Mouse (Mus musculus): Measurements from ENCODE around the gene Ercc4.

The Ercc4 gene

DNA sequence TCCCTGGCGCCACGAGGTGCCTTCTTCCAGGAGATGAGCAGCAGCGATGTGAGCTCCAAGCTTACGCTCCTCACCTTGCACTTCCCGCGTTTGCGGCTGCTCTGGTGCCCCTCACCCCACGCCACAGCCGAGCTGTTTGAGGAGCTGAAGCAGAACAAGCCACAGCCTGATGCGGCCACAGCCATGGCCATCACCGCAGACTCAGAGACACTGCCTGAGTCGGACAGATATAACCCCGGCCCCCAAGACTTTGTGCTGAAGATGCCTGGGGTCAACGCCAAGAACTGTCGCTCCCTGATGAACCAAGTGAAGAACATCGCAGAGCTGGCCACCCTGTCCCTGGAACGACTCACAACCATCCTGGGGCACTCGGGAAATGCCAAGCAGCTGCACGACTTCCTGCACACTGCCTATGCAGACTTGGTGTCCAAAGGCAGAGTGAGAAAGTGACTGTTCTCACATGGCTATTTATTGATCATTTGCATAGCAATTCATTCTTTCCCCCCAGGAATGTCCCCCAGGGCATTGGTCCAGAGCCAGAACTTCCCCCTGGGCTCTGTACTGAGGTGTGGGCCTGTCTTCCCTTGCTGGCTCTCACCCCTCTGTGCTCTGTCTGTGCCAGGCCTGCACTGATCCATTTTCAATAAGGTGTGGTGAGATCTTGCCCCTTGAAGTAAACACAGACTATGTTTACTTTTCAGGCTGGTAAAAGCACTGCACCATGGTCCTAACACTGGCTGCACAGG lies 38.5 kb downstream of the Ercc4 start:
- no peak for DNase-seq (ENCODE audit: low spot score in 2 of 2)

DNA sequence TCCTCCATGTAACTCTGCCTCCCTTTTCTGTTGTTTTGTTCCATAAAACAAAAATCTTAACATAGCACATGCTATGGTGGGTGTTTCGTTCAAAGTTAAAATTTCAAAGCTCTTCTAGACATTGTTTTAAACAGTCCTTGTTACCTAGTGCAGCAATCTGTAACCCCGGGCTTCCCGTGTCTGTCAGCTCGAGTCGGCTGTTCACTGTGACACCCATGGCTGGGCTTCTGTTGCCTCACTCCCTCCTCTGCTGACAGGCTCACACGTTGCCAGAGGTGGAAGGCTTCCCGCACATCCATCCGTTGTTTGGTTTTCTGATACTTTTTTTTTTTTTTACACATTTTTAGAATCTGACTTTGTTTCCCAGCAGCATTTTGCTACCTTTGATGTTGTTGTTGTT lies 40.5 kb downstream of the Ercc4 start:
- no peak for DNase-seq (ENCODE audit: low spot score in 2 of 2)

DNA sequence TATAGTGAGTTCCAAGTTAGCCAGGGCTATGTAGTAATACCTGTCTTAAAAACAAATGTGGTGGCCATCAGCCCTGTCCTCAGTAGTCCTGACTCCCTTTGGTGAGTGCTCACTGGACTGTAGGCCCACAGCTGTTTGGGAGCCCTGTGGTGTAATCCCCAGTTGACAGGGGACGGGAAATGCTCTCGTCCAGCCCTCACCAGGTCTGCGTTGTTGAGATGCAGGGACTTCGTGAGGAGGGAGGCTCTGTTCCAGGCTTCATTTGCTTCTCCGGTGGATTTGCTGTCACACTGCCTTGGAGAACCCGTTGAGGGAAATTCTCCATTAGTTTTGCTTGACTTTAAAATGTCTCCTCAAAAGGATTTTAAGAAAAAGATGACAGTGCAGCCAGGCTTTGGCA lies 41.3 kb downstream of the Ercc4 start:
- no peak for DNase-seq (ENCODE audit: low spot score in 2 of 2)

DNA sequence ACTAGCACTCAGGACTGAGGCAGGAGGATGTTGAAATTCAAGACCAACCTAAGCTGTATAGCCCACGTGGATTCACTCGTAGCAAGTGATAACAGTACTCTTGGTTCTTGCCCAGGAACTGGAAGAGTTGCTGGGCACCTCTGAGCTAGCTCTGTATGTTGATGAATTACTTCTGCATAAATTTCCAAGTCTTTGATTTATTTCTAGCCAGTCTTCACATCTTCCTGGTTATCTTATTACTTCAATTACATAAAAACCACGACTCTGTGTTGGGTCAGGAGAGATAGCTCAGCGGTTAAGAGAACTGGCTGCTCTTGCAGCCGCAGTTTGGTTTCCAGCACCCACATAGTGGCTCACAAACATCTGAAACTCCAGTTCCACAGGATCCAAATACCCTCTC lies 43.0 kb downstream of the Ercc4 start:
- DNase-seq (ENCODE audit: low spot score in 2 of 2), result no peak

DNA sequence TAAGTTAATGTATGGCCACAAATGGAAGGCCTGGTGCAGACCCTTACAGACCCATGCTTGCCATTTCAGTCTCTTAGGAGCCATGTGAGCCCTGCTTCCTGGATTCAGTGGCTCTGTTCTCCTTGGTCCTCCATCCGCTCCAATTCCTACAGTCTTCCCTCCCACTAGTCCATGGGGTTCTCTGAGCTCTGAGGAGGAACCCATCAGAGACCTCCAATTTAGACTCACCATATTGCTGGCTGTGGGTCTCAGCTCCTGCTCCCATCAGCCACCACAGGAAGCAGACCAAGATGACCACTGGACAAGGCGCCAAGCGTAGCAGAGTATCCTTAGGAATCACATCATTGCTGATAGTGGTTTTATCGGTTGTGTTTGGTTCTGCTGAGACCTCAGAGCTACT lies 43.7 kb downstream of the Ercc4 start:
- DNase-seq (ENCODE audit: low spot score in 2 of 2), result no peak

DNA sequence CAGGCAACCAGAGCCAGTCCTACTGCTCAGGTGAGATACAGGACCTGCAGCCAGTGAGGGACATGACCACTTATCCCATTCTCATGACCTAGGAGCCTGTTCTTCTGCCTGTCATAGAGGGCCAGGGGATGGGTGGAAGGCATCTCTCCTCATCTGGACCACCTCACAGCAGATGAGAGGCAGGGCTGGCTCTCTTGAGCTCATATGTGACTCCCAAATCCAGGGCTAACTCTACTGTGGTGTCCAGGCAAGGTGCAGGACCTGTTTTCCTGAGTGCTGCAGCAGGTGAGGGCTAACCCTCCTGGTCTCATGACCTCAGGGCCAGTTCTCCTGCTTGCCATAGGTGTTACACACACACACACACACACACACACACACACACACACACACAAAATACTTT lies 44.9 kb downstream of the Ercc4 start:
- DNase-seq (ENCODE audit: low spot score in 2 of 2), result no peak

DNA sequence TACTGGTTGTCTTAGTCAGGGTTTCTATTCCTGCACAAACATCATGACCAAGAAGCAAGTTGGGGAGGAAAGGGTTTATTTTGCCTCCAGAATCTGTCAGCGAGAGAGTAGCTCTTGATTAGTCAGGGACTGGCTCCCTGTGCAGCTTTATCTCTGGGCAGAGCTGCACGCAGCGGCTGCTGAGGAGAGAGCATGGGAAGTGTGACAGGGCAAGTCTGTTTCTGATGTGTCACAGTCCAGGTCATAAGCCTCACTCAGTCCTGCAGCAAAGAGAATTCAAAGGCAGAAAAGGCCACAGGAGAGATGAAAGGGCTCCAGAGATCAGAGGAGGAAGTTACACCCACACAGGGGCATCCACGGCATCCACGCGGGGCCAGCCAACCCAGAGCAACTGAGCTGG lies 47.8 kb downstream of the Ercc4 start:
- no peak for DNase-seq (ENCODE audit: low spot score in 2 of 2)

DNA sequence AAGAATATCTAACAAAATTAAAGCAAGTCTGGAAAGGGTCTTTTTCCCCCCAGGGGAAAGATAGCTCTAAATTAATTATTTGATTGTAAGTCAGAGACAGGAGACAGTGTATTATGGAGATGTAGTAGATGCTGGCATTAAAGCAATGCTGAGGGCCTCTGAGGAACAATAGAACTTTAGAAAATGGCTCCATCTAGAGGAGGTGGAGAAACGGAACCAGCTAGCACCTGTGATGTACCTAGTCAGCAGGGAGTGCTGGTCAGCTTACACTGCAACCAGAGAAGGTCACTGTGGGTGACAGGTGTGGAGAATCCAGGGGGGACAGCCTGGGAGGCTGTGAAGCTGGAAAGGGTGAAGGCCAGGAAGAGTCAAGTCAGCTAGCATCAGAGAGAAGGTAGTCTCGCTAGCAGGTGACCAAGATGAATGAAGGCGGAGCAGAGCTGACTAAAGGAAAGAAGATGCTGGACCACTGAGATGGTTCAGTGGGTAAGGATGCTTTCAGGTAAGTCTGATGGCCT lies 48.7 kb downstream of the Ercc4 start:
- no peak for DNase-seq (ENCODE audit: low spot score in 2 of 2)

DNA sequence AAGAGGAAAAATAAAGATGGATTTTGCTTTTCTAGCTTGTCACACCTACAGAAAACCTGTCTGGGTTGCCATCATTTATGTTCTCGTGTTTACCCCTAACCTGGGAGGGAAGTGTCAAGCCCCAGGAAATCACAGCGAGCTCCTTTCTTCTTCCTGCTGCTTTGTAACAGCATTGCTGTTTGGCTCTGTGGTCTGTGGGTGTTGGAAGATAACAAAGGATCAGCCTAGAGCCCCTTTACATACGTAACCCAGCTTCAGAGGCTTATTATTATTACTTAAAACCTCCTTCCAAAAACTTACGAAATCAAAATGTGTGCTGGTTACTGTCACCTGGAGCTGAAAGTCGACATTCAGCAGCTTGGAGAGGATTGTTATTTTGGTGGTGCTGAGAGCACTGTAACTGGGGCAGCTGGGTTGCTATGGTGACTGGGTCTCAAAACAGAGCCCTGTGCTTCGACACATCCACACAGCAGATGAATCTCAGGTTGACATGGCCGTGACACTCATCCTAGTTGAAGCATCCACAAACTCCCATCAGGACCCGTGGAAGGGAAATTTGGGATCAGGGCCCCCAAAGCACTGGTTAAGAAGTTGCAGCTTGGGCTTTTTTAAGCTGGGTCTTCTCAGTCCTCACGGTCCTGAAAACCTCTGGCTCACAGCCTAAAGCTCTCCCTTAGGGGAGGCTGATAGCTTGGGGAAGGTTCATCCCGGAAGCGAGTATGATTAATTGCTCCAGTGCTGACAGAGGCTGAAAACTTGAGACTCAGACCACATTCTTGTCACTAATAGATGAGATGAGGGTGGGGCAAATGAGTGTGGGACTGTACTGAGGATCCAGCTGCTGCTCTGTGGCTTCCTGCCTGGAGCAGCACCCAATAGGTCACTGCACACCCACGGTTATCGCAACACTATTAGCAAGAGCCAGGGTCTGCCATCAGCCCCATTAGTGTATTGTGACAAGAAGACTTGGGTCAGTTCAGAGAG lies 49.7 kb downstream of the Ercc4 start:
- DNase-seq (ENCODE audit: low spot score in 2 of 2), result no peak

DNA sequence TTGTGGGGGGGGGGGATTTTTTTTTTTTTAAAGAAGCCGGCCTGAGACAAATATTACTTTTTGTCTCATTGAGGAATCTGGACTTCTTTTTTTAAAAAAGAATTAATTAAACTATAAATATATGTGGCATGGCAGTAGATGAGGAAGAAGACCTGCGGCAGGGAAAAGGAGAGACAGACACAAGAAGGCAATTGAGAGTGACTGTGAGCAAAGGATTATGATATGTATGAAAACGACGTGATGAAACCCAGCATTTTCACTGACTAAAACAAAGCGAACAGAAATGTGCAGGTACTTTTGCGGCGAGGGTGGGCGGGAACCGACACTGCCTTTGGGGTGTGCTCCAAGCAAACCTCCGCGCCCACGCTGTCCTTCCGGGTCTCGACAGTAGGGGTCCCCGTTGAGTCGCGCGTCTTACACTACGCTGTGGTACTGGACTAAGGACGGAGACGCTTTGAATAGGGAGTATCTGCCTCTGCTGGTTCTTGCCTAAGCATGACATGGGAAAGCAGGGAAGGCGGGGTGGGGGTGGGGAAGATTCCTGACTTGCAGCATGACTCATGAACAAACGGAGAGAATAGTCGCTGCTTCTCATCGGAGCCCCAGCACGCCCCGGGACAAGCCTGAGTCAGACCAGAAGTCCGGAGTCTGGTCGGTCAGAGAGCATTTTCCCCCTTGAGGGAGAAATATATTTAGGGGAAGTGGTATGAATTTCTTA lies 50.6 kb downstream of the Ercc4 start:
- DNase-seq (ENCODE audit: low spot score in 2 of 2), result peak; percentile 71 to 89

DNA sequence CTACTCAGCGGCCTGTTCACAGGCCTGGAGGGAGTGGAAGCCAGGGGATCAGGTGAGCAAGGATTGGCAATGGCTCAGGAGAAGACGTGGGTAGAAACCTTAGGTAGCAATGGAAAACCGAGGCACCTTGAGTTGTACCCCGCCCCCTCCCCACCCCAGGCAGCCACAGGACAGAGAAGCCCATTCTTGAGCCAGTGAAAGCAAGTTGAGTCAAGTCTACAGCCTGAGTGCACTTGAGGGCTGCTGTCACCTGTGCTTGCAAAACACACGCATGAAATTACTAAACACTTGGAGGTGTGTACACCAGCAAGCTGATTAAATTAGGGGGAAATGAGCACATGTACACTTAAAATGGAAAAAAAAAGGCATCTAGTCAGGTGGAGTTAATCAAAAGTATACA lies 52.0 kb downstream of the Ercc4 start:
- DNase-seq (ENCODE audit: low spot score in 2 of 2), result no peak

DNA sequence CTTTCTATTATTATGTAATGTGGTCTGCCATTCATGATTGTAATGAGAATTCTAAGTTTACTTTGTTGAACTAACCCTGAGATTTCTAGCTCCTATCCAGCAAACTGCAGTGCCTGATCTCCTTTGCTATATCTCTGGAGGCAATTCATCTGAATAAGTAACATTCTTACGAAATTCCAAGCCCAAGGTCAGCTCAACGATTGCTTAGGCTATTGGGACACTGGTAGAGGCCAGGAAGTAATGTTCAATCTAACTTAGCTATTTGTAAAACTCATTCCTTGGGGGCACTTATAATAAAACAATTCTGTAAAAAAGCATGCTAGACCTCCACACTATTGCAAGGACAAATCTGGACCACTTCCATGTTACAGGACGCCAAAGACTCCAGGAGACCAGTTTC lies 58.2 kb downstream of the Ercc4 start:
- DNase-seq (ENCODE audit: low spot score in 2 of 2), result no peak

DNA sequence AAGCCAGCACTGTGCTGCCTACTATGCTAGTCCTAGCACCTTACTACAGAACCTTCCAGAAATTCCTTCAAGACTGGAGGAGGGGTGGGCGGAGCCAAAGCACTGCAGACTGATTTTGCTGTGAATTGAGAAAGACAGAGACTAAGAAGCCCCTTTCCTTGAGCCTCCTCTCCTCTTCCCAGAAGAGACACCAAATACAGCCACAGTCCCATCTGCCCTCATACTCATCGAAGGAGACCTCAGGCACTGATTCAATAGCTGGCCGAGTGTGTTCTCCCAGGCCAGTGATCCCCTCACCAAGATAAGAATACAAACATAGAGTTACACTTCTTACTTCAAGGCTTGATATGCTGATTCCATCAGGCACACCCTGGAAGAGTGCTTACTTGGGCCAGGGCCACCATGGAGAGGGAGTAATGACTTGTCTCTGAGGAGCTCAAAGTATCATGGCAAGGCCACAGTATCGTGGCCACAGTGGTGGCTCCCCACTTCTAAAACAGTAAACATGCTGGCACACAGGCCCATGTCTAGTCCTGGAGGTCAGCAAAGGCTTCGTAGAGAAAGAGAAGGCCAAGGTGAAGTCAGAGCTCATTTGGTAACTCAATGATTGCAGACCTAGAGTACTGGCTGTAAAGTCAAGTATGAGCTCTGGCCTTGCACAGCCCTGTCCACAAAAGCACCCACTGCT lies 63.7 kb downstream of the Ercc4 start:
- DNase-seq (ENCODE audit: low spot score in 2 of 2), result no peak

DNA sequence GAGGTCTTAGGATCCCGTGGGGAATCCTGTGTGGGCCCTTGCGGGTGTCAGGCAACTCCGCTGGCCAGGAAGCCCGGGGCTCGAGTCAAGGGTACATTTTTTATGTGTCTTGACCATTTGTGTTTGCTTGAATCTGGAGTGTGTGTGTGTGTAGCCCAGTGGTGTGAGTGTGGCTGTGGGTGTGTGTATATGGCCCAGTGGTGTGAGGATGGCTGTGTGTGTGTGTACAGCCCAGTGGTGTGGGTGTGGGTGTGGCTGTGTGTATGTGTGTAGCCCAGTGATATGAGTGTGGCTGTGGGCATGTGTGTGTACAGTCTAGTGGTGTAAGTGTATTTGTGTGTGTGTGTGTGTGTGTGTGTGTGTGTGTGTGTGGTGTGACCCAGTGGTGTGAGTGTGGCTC lies 73.0 kb downstream of the Ercc4 start:
- DNase-seq (ENCODE audit: low spot score in 2 of 2), result no peak

DNA sequence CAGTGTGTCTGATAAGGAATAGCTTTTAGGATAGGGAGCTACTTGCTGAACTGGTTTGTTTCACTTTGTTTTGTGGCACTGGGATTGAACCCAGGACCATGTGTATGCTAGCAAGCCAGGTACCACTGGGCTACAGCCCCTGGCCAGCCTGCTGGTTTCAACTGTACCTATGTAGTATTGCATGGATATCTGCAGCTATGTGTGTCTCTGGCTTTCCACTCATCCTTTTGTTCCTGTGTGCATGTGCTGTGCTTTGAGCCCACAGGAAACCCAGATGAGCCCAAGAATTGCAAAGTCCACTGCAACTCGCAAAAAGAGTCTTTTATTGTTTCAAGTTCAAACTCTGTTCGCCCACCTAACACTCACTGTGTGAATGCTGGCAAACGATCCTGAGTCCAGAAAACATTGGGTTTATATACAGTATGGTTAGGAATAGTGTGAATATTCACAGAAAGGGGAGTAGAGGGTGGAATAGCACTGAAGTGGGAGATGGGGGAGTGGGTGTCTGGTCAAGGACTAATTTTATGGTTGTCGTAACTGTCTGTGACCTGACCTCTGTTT lies 73.8 kb downstream of the Ercc4 start:
- no peak for DNase-seq (ENCODE audit: low spot score in 2 of 2)

DNA sequence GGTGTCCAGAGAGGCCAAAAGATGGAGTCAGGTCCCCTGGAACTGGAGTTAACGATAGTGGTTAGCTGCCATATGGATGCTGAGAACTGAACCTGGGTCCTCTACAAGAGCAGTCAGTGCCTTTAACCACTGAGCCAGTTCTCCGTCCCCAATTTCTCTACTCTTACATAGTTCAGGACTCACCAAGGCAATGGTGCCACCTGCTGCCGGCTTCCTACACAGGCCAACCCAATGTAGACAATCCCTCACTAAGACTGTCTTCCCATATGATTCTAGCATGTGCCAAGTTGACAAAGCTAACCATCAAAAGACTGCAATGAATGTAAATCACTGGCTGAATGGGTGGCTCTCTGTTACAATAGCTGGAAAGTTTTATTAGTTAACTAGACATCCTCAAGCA lies 74.9 kb downstream of the Ercc4 start:
- no peak for DNase-seq (ENCODE audit: low spot score in 2 of 2)

DNA sequence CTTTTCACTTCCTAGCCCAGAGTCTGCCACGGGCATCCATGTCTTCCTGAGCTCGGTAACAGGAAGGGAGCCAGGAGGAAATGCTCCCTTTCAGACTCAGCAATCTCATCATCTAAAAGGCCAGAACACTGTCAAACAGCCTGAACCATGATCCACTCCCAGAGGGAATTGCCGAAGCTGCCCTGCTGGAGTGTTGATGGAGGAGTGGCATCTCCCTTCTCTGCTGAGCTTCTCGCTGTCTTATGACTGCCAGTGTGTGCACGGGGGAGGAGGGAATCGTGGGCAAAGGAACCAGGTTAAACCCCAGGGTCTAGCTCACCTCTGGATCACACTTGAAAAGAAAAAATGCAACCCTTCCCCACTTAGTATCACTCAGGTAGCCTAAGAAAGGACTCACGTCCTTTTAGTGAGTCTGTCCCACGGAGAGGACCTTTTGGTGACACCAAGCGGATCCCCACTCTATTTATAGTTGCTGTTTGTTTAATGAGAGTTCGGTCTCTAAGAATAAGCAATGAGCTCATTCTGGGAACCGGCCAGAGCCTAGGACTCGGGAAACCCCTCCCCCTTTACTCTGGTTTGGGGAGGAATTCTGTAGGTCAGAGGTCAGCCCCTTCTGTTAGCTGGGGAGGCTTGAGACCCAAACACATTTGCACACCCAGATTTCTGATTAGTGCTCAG lies 80.1 kb downstream of the Ercc4 start:
- DNase-seq (ENCODE audit: low spot score in 2 of 2), result no peak

DNA sequence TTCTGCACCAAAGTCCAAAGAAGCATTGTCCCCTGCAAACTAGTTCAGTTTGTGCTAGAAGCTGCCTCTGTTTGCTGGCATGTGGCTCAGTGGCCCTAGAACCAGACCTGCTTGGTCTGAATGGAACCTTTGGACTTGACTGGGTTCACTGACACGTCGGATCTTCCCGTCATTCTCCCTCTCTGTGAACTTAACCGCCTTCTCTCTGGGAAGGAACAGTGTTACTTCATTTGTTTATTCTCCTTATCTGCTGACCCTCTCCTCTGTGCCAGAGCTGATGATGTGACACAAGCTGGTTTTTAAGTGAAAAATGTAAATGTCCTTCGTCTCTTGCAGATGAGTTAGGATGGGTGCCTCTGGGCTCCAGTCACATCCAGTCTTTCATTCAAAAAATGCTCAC lies 81.0 kb downstream of the Ercc4 start:
- DNase-seq (ENCODE audit: low spot score in 2 of 2), result no peak

DNA sequence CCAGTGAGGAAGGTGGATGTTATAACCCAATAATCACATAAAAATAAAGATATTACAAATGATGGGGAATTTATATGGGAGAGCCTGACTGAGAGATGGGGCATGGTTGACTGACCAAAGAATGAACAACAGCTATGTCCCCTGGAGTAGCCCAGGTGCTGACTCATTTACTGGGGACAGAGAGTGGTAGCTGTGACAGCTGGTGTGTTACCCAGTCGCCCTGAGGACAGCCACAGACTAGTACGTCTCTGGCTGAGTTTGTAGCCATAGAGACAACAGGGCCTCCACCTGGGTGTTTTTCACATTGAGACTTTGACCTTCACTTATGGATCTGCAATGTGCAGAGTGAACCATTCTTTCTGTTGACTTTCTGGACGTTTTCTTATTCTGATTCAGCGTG lies 81.7 kb downstream of the Ercc4 start:
- DNase-seq (ENCODE audit: low spot score in 2 of 2), result no peak

DNA sequence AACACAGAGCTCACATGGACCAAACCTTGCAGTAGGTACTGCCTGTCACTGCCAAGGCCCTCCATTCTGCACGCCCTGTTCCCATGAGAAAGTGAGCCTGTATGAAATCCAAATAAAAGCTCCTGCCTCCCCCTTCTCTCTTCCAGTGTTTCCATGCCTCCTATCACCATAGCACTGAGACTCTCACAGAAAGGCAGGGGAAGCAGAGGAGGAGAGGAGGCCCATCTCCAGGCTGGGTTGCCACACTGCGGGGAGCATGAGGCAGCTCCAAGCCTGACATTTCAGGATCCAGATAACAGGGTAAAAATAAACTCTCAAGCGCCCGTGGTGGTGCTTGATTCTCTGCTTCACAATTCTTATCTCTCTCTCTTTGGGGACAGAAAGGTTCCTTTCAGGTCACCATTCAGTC lies 84.2 kb downstream of the Ercc4 start:
- DNase-seq (ENCODE audit: low spot score in 2 of 2), result no peak

DNA sequence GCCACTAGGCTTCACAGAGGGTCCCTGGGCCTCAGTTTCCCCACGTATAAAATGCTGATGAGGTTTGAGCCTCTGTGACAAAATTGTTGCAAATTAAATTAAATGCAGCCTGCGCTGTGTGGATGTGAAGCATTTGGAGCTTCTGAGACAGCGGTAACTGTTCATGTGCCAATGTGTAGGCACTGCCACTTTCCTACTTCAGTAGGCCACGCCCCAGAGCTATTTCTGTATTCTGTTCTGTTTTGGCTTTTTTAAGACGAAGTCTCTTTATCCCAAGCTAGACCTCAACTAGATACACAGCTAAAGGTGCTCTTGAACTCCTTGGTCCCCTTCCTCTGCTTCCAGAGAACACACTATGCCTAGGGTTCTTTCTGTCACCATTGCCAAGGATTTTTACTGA lies 85.4 kb downstream of the Ercc4 start:
- no peak for DNase-seq (ENCODE audit: low spot score in 2 of 2)
